Mouse (Mus musculus) liver, adult 2 months (tissue): ENCODE measurements at regions not wholly inside any gene's neighbourhood (a gene's known extent, or its start where the extent isn't known, plus 50 kb on each side); places are given as distances from the start of the nearest gene placed in this dataset.

Experiments used
- CTCF ChIP-seq: fragments of 200-500 bp; IDR thresholded peaks from 2 replicates; pipeline ENCODE4 v1.5.1; 2011; ENCODE audit warnings: low read depth, low read length, control low read depth
- POLR2A ChIP-seq: fragments of 200-500 bp; IDR thresholded peaks from 2 replicates; pipeline ENCODE4 v1.6.1; 2011; ENCODE audit warnings: low read length, control low read depth; ENCODE audit not compliant: insufficient read depth; ENCODE audit errors: extremely low read depth

GRCm38 (mm10) chr1:194315593-194315992 is 302.4 kb upstream of the Plxna2 start:
- no peak for TF ChIP-seq CTCF
- TF ChIP-seq POLR2A: no peak
